8 mouse cellular contexts compared by ENCODE assay signal in the genomic region with DNA sequence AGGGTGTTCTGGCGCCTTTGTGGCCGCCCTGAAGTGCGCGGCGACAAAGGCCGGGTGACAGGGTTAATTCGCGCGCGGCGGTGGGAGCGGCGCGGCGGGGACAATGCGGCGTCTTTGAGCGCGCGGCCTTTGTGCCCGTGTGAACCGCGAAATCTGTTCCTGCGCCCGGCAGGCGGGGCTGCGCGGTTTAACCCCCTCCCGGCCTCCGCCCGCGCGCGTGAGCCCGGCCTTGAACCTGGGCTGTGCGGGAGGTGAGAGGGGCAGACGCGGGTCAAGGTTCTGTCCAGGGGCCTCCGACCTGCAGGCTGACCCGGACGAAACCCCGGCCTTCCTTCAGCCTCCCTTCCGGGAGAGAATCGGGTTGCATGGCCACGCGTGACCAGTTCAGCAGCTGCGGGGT.
DNase-seq lines count a peak whose midpoint lies in the region; ATAC-seq lines count a peak whose summit lies in the region.

No protein-coding gene starts in this region.

- no peak overlapping the region for H3K4me3 ChIP-seq in liver, embryonic 15.5 days (replicated peaks)

- no peaks in the 10 kb centered on the region for H3K36me3 ChIP-seq in liver, embryonic 15.5 days (replicated peaks)

- no peaks in the 10 kb centered on the region for H3K9me3 ChIP-seq in liver, embryonic 15.5 days (replicated peaks)

- H3K9ac ChIP-seq in liver, embryonic 15.5 days: no peak overlapping the region

- peak overlapping the region; percentile 7; the same call in 1 of the 2 replicates for H3K4me2 ChIP-seq in liver, embryonic 15.5 days

- no peaks in the 10 kb centered on the region for H3K4me1 ChIP-seq in liver, embryonic 15.5 days (replicated peaks)

- H3K27ac ChIP-seq in liver, embryonic 15.5 days (replicated peaks): no peak overlapping the region

- ATAC-seq in liver, embryonic 15.5 days (ENCODE audit: insufficient read depth): no peak
- no peak for ATAC-seq in megakaryocyte progenitor cell, adult 5-6 weeks (replicated peaks; ENCODE audit: poor library complexity)
- no peak for ATAC-seq in CD4-positive, CD25-positive, alpha-beta regulatory T cell, adult 4 months

- peaks cover 80% of the 10 kb centered on the region for H3K27me3 ChIP-seq in liver, embryonic 15.5 days

- DNase-seq in embryo, embryonic 10.5 days (ENCODE audit: low spot score): peak; percentile 48
- DNase-seq in embryo, embryonic 10 days (ENCODE audit: low spot score): no peak
- peak; percentile 21 for DNase-seq in right cerebral cortex, postnatal 4 days
- no peak for DNase-seq in right cerebral cortex, adult 2 months (ENCODE audit: low spot score in 2 of 2)
- no peak for DNase-seq in adrenal gland, adult 18-20 months (ENCODE audit: low spot score in 2 of 2)

- WGBS in liver, embryonic 15.5 days (ENCODE audit: insufficient replicate concordance): 4% methylated on average over 47 of the region's 47 CpGs

Comparison
In these comparisons a context has a peak if more than half of its experiments do, and no peak if none do; other contexts are left out.
1. DNase-seq: peak in embryo, embryonic 10.5 days (single experiment) and right cerebral cortex, postnatal 4 days (single experiment); none in embryo, embryonic 10 days (single experiment), right cerebral cortex, adult 2 months (0 of 2) and adrenal gland, adult 18-20 months (0 of 2).